Mouse (Mus musculus): ENCODE measurements around the gene Kdm1a.

Gene Kdm1a

GRCm38 (mm10) chr4:136602018-136602554 lies 437 bp downstream of the Kdm1a start:
- in situ Hi-C loops (cut with MboI, MseI): no loop called here

- in situ Hi-C loops (cut with MboI, MseI): no loop called here
Observed at GRCm38 (mm10) chr4:136601476-136601875, 1.0 kb downstream of the Kdm1a start.

- in situ Hi-C loops (cut with MboI, MseI): no loop called here
Observed at GRCm38 (mm10) chr4:136600536-136600935, 2.0 kb downstream of the Kdm1a start.

- in situ Hi-C loops (cut with MboI, MseI): no loop called here
Observed at GRCm38 (mm10) chr4:136599869-136600268, 2.7 kb downstream of the Kdm1a start.

GRCm38 (mm10) chr4:136598268-136598876 lies 4.2 kb downstream of the Kdm1a start:
- in situ Hi-C loops (cut with MboI, MseI): no loop called here

- in situ Hi-C loops (cut with MboI, MseI): no loop called here
Observed at GRCm38 (mm10) chr4:136595221-136595620, 7.3 kb downstream of the Kdm1a start.

GRCm38 (mm10) chr4:136594006-136594405 lies 8.5 kb downstream of the Kdm1a start:
- in situ Hi-C loops (cut with MboI, MseI): no loop called here

GRCm38 (mm10) chr4:136592111-136592510 lies 10.4 kb downstream of the Kdm1a start:
- in situ Hi-C loops (cut with MboI, MseI): no loop called here

GRCm38 (mm10) chr4:136588003-136588402 lies 14.5 kb downstream of the Kdm1a start:
- in situ Hi-C loops (cut with MboI, MseI): no loop called here

- in situ Hi-C loops (cut with MboI, MseI): no loop called here
Observed at GRCm38 (mm10) chr4:136587221-136587827, 15.2 kb downstream of the Kdm1a start.

- in situ Hi-C loops (cut with MboI, MseI): no loop called here
Observed at GRCm38 (mm10) chr4:136581885-136582284, 20.6 kb downstream of the Kdm1a start.

- in situ Hi-C loops (cut with MboI, MseI): no loop called here
Observed at GRCm38 (mm10) chr4:136569998-136570397, 32.5 kb downstream of the Kdm1a start.

GRCm38 (mm10) chr4:136568629-136569028 lies 33.9 kb downstream of the Kdm1a start:
- in situ Hi-C loops (cut with MboI, MseI): no loop called here

GRCm38 (mm10) chr4:136562755-136563154 lies 39.8 kb downstream of the Kdm1a start:
- in situ Hi-C loops (cut with MboI, MseI): no loop called here

GRCm38 (mm10) chr4:136560270-136560991 lies 42.1 kb downstream of the Kdm1a start:
- in situ Hi-C loops (cut with MboI, MseI): no loop called here

- in situ Hi-C loops (cut with MboI, MseI): no loop called here
Observed at GRCm38 (mm10) chr4:136559690-136560089, 42.8 kb downstream of the Kdm1a start.

- in situ Hi-C loops (cut with MboI, MseI): no loop called here
Observed at GRCm38 (mm10) chr4:136557638-136558037, 44.9 kb downstream of the Kdm1a start.

- in situ Hi-C loops (cut with MboI, MseI): no loop called here
Observed at GRCm38 (mm10) chr4:136553108-136553507, 49.4 kb downstream of the Kdm1a start.

GRCm38 (mm10) chr4:136548381-136548801 lies 54.1 kb downstream of the Kdm1a start:
- in situ Hi-C loops (cut with MboI, MseI): no loop called here

- in situ Hi-C loops (cut with MboI, MseI): no loop called here
Observed at GRCm38 (mm10) chr4:136547721-136548120, 54.8 kb downstream of the Kdm1a start.

- in situ Hi-C loops (cut with MboI, MseI): no loop called here
Observed at GRCm38 (mm10) chr4:136546279-136547045, 56.1 kb downstream of the Kdm1a start.

- in situ Hi-C loops (cut with MboI, MseI): no loop called here
Observed at GRCm38 (mm10) chr4:136545151-136545550, 57.4 kb downstream of the Kdm1a start.
